Mouse (Mus musculus) myocyte (in vitro differentiated cells): ENCODE measurements around the gene Atp5b.

Experiments used
- CEBPB ChIP-seq: IDR thresholded peaks from 2 replicates; pipeline ENCODE4 v1.6.1; 2011; ENCODE audit warnings: mild to moderate bottlenecking, moderate library complexity; ENCODE audit not compliant: poor library complexity, insufficient read depth, severe bottlenecking
- E2F4 ChIP-seq: IDR thresholded peaks from one replicate; pipeline ENCODE4 v1.6.1; 2011; ENCODE audit warnings: mild to moderate bottlenecking, control low read depth, moderate library complexity; ENCODE audit not compliant: insufficient read depth
- MYOD1 ChIP-seq, 3 experiments: IDR thresholded peaks; one replicate each; pipeline ENCODE4 v1.6.1; 2011; ENCODE audit warnings: control low read depth in 2 of 3, low read depth in 2 of 3, mild to moderate bottlenecking in 2 of 3, moderate library complexity in 1 of 3; ENCODE audit not compliant: insufficient read length in 2 of 3, control insufficient read depth in 1 of 3
- MYOG ChIP-seq, 3 experiments: IDR thresholded peaks; one replicate each; pipeline ENCODE4 v1.6.1; 2011; ENCODE audit warnings: control low read depth in 2 of 3, low read depth in 2 of 3, mild to moderate bottlenecking in 2 of 3; ENCODE audit not compliant: insufficient read length in 2 of 3, control insufficient read depth in 1 of 3, insufficient read depth in 1 of 3
- POLR2A ChIP-seq: IDR thresholded peaks from one replicate; pipeline ENCODE4 v1.6.1; 2011; ENCODE audit warnings: low read depth, mild to moderate bottlenecking, control low read depth, moderate library complexity; ENCODE audit not compliant: insufficient read length
- POLR2AphosphoS2 ChIP-seq: IDR thresholded peaks from one replicate; pipeline ENCODE4 v1.6.1; 2011; ENCODE audit warnings: low read depth, control low read depth; ENCODE audit not compliant: insufficient read length
- TCF3 ChIP-seq: IDR thresholded peaks from one replicate; pipeline ENCODE4 v1.6.1; 2011; ENCODE audit warnings: low read depth, control low read depth; ENCODE audit not compliant: insufficient read length
- USF1 ChIP-seq: IDR thresholded peaks from one replicate; pipeline ENCODE4 v1.6.1; 2011; ENCODE audit warnings: low read depth, mild to moderate bottlenecking, control low read depth, moderate library complexity

GRCm38 (mm10) chr10:128062221-128062989, 20.7 kb upstream of the Atp5b start:
- TF ChIP-seq CEBPB, result no peak
- no peak for TF ChIP-seq POLR2A
- no peak for TF ChIP-seq MYOG (IDR thresholded peaks at IDR 0.05; ENCODE audit: control insufficient read depth in 1 of 3, insufficient read depth in 1 of 3, insufficient read length in 2 of 3, low read depth in 2 of 3)
- TF ChIP-seq USF1, result no peak
- TF ChIP-seq E2F4, result no peak
- TF ChIP-seq POLR2AphosphoS2, result no peak
- TF ChIP-seq MYOD1 (IDR thresholded peaks at IDR 0.05; ENCODE audit: control insufficient read depth in 1 of 3, insufficient read length in 2 of 3, low read depth in 2 of 3), result no peak
- TF ChIP-seq TCF3, result no peak
